Mouse (Mus musculus) liver (tissue): ENCODE results near the gene Sass6.
"Not testable (repeated sequence)": the region's sequence is repeated elsewhere in the genome, so short reads cannot be mapped to it uniquely, and the experiment has no call there.

ENCODE experiments used
- DNase-seq: peaks from one replicate; pipeline ENCODE4 v3.0.0-alpha.2; 2020; ENCODE audit warnings: mixed read lengths

Gene Sass6

GRCm38 (mm10) chr3:116594728-116595602 is at the start of gene Sass6:
Sass6 (plus strand) TSS chr3:116594982.
- peak; percentile 97 for DNase-seq

DNA sequence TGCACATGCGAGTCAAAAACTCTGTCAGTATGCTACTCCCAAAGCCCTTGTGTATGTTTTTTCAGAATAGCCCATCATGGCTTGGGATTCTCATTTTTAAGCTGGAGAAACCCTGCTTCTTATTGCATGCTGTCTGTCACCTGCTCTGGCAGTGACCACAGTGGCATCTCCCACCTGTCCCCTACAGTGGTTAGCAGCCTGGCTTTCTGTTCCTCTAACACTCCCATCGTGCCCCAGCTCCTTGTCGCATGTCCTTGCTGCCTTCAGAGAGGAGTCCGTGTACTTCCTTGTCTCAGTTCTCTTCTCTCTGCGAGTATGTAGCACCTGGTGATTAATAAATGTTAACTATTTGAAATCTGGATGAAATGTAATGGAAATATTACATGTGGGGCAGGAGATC is 47.4 kb upstream of the Sass6 start:
- no peak for DNase-seq

DNA sequence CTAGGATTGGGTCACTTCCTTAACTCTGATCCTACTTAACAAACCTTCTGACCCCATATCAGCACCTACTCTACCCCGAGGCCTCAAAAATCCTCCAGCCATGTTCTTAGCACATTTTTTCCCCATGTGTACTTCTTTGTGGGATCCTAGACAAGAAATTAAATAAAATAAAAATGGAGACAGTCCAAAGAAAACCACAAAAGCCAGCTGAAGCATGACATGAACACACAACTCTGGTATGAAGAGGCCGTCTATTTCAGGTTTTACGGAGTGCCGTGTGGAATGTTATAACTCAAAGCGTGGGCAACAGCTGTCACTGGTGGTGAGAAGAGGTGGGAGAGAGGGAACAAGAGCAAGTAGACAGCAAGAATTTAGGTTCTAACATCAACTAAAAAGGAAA is 43.4 kb upstream of the Sass6 start:
- DNase-seq = no peak

GRCm38 (mm10) chr3:116561315-116561714 is 33.5 kb upstream of the Sass6 start:
- DNase-seq = not testable (repeated sequence)

DNA sequence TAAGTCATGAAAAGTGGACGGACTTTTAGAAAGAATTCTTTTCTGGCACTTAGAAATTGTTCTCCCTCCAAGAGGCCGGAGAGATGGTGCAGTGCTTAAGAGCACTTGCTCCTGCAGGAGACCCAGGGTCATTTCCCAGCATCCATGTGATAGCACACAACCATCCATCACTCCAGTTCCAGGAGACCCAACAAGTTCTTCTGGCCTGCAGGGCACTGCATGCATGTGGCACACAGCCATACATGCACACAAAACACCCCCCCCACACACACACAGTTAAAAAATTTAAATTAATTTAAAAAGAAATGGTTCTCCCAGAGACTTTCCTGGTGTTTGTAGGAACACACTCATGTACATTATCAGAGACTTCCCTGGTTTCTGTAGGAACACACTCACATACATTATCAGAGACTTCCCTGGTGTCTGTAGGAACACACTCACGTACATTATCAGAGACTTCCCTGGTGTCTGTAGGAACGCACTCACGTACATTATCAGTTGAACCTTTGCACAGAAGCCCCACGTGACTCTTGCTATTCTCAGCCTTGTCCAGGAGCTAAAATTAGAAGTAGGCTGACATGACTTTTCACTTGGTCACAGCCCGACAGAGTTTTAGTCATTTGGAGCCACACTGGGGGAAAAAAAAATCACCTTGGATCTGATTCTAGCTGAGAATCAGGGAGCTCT is 32.2 kb upstream of the Sass6 start, which contains the start of gene Lrrc39:
Gene Lrrc39, plus strand, starts transcription at position 566 of the 687 bp plus-strand sequence.
- peak; percentile 77 for DNase-seq

GRCm38 (mm10) chr3:116563095-116563492 is 31.7 kb upstream of the Sass6 start:
- peak; percentile 38 for DNase-seq

- no peak for DNase-seq
Observed at GRCm38 (mm10) chr3:116570628-116571027, 24.2 kb upstream of the Sass6 start.

DNA sequence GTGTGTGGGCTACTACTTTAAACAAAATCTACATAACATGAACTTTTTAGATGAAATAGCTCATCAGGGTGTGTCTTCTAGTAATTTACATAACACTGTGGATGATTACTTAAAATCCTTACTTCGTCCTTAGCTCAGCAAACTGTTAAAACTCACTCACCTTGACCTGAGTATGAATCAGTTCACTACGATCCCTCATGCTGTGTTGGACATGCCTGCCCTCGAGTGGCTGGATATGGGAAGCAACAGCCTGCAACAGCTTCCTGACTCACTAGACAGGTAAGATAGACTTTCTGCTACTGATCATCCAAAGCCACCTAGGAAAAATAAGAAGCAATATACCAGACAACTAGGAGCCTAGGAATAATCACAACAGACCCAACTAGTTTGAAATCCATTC is 17.5 kb upstream of the Sass6 start:
- no peak for DNase-seq

DNA sequence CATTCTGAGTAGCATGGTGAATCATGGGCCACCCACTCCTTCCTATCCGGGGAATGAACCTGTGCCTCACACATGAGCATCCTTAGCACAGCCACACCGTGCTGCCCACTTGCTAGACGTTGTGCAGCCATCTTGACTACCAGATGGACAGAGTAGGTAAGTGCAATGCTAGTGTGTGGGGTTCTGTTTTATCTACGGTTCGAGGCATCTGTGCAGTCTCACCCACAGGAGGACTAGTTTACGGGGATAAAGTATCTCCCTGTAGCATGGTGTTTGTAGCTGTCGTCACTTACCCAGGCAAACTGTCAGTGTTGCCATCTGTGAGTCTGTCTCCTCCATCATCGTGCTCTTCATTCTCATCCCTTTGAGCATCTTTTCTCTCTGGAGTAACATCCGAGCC is 12.6 kb upstream of the Sass6 start:
- no peak for DNase-seq

GRCm38 (mm10) chr3:116594076-116594727 is 580 bp upstream of the Sass6 start:
- no peak for DNase-seq

- DNase-seq = peak; percentile 11
Observed at GRCm38 (mm10) chr3:116595603-116595991, 815 bp downstream of the Sass6 start.

- no peak for DNase-seq
Observed at GRCm38 (mm10) chr3:116599705-116600104, 4.9 kb downstream of the Sass6 start.

DNA sequence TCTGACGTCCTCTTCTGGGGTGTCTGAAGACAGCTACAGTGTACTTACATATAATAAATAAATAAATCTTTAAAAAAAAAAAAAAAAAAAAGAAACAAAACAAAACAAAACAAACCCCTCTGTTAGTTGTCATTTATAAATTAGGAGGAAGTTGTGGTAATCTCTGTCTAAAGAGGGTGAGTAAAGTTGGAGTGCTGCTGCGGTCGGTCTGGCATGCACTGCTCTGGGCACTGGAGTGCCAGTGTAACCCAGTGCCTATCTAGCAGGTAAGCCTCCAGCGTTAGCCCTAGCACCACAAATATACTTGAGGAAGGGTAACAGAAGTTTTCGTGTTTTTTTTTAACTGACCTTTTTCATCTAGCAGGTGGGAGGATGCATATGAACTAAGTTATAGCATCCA is 6.2 kb downstream of the Sass6 start:
- DNase-seq = no peak

- no peak for DNase-seq
Observed at GRCm38 (mm10) chr3:116601781-116602180, 7.0 kb downstream of the Sass6 start.

GRCm38 (mm10) chr3:116604570-116604969 is 9.8 kb downstream of the Sass6 start:
- no peak for DNase-seq

DNA sequence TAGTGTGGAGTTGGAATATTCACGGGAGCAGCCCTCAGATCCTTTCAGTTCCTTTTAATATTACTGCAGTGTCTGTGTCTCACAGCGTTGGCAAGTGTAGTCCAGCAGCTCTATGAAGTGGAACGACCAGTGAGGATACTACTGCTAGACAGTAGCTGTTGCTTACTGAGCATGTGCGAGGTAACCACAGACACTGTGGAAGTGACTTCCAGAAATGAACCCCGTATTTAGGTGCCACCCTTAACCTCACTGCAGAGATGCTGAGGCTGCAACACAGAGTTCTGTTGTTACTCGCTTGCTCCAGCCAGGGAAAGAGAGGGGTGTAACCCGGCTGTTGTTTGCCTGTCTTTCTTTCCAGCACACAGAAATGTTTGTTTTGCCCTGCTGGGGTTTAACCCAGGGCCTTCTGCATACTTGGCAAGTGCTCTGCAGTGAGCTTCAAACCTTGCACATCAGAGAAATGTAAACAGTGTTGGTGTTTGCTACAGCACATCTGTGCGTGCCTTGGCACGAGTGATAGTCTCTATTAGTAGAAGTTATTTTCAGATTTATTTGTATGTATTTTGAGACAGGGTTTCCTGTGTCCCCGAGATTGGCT is 19.6 kb downstream of the Sass6 start, which contains the start of gene Trmt13:
Gene Trmt13, minus strand, starts transcription at position 293 of the 598 bp plus-strand sequence.
- no peak for DNase-seq

- DNase-seq = no peak
Observed at GRCm38 (mm10) chr3:116615318-116616068, 20.7 kb downstream of the Sass6 start.

DNA sequence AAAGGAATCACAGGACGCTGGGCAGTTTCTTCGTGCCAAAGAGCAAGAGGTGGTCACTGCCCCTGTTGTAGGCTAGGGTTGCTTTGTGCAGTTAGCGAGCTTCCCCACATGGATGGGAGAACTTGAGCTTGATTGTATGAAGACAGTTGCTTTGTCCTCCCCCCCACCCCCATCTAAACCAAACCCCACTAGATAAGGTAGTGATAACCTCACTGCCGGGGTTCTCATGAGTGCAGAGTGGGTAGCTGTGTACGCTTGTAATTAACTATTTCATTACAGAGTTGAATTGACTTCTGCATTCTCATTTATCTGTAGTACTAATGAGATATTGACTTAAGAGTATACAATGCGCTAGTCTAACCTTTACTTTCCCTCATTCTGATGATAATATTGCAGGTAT is 24.1 kb downstream of the Sass6 start:
- DNase-seq = no peak

GRCm38 (mm10) chr3:116620636-116621370 is 26.0 kb downstream of the Sass6 start:
- peak; percentile 45 for DNase-seq

DNA sequence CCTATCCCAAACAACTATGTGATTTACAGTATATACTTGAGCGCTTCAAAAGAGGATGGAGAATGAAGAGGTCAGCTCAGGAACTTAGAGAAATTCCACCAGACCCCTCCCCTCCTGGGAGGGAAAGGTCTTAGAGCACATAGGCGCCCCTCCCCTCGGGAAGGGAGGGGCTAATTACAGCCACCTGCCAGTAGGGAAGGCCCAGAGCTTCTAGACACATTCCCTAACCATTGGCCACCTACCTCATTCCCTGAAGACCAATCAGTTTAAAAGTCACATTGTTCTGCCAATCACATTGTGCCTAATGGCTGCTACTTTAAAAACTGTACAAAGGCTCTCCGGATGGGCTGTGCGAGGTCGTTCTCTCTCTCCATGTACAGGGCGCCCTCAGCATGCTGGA is 27.9 kb downstream of the Sass6 start:
- DNase-seq = no peak

GRCm38 (mm10) chr3:116631459-116631858 is 36.7 kb downstream of the Sass6 start:
- DNase-seq = no peak

GRCm38 (mm10) chr3:116632971-116633370 is 38.2 kb downstream of the Sass6 start:
- DNase-seq = no peak
